Mouse (Mus musculus) ES-CJ7 (cell line): ENCODE data around the gene Adarb2.
"Not testable (repeated sequence)": the region's sequence is repeated elsewhere in the genome, so short reads cannot be mapped to it uniquely, and the experiment has no call there.

ENCODE experiments used
- DNase-seq: peaks from one replicate; pipeline ENCODE4 v3.0.0; 2011; ENCODE audit warnings: low read depth, low spot score

Gene Adarb2

DNA sequence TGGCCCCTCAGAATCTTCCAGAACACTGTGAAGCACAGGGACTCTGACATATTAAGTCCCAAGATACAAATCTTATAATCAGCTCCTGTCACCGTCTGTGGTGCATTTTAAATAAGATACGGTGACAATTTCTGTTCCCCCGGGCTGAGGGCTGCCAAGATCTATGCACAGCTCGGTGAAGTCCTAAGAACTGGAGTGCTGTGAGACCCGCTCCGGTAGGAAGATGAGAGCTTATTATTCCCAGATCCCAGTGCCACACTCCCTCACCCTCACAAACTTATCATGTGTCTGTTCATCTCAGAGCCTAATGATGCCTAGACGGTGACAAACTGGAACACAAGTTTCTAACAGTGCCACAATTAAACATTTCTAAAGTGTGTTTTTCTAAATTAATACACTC, 384.8 kb downstream of the Adarb2 start:
- DNase-seq, result no peak

GRCm38 (mm10) chr13:8590460-8590859, 387.8 kb downstream of the Adarb2 start:
- DNase-seq, result no peak

DNA sequence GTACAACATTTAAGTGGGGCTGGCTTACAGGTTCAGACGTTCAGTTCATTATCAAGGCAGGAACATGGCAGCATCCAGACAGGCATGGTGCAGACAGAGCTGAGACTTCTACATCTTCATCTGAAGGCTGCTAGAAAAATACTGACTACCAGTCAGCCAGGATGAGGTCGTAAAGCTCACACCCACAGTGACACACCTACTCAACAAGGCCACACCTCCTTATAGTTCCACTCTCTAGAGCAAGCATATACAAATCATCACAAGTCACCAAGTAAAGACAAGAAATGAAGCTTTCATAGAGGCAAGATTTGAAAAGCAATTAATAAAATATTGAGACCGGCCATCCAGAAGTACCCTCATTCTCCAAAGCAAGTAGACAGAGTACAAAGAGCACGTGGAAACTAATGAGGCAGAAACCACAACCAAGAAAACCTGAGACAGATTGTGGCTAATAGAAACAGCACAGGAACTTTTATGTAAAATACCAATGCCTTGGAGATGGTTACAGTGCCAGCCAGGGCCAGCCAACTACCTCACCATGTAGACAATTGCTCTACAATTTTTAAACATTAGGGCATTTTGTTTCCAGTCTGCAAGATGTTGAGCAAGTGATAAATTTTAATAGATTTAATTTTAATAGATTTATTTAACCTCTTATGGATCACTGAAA, 394.4 kb downstream of the Adarb2 start:
- DNase-seq, result no peak

DNA sequence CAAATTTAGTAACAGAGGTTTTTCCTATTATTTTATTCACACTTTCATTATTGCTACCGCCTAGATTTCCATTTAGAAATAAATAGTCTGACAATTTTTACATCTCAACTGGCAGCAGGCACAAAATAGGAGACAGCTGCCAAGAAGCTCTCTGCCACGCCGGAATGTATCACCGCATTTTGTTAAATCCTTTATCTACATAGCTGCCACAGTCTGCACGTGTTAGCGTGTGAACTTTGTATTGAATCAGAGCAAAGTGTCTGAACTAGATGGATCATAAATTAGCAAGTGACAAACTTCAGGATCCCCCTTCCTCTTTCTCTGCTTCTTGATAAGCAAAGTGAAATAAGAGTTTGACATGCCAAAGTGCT, 395.0 kb downstream of the Adarb2 start:
- DNase-seq, result no peak

- no peak for DNase-seq
These were observed 403.0 kb downstream of the Adarb2 start for GRCm38 (mm10) chr13:8605645-8606044.

DNA sequence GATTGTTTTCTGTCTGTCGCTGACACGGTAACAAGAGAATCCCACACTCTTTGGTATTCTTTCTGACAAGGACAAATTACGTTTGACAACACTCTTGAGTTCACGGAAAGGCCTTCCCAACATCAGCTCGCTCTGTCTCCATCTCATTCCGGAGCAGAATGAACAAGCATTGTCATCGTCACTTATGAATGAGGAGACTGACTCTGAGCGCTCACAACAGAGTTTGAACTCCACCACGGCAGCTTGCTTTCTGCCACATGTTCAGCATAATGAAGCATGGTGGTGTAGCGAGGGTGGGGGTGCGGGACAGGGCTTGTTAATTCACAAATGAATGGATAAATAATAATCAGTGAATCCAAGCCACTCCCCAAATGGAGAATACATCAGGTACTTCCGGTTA, 405.4 kb downstream of the Adarb2 start:
- DNase-seq, result no peak

DNA sequence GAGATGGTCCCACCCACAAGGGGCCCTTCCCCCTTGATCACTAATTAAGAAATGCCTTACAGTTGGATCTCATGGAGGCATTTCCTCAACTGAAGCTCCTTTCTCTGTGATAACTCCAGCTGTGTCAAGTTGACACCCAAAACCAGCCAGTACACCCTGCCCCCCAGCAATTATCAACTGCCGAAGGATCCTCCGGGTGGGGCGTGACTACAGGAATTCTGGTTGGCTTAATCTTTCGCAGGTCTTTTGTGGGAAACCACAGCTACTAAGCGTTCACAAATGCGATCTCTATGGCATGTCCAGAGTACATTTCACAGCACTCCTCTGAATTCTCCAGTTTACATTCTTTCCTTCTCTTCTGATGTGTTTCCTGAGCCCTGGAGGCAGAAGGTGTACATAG, 406.3 kb downstream of the Adarb2 start:
- not testable (repeated sequence) for DNase-seq

DNA sequence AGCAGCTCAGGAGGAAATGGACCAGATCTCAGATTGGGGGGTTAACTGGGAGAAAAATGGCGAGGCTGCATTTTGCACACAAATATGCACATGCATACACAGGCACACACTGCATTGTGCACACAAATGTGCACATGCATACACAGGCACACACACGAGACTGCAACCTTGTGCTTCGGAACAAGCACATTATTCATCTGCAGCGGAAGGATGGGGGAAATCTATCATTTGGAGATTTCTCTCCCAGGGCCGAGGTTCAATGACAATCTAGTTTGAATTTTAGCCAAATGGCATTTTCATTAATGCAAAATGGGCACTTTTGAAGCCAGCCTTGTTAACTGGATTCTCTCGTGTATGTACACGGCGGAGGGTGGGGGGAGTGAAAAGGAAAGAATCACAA, 408.3 kb downstream of the Adarb2 start:
- no peak for DNase-seq

DNA sequence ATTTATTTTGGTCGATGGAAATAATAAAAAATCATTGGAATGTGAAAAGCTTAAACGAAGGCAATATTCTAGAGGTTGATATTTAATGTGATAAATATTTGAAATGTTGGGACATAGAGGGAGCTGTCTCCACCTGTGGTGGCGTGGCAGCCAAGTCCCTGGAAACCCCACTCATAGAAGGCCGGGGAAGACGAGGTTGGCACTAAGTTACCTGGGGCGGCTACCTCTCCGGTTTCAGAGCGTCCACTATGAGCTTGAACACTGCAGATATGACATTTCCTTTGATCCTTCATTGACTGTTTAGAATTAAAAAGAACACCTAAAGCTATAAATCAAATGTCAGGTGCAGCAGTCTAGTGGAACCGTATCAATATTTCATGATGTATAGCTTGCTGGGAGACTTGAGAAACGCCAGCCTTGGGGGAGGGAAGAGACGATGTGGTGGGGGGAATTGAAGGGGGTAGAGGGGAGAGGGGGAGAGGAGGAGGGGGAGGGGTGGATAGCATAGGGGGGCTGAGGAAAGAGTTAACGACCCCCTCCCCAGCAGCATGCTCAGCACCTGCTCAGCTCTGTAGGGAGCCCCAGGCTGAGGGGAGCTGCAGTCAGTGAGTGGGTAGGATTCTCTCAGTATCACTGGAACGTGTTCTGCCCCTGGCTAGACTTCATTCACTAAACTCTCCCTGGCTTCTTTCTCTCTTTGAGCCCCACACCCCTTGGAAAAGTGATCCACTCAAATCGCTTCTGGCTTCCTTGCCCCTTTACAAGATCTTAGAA, 410.1 kb downstream of the Adarb2 start:
- no peak for DNase-seq

- DNase-seq, result no peak
These were observed 414.0 kb downstream of the Adarb2 start for GRCm38 (mm10) chr13:8616685-8617084.

DNA sequence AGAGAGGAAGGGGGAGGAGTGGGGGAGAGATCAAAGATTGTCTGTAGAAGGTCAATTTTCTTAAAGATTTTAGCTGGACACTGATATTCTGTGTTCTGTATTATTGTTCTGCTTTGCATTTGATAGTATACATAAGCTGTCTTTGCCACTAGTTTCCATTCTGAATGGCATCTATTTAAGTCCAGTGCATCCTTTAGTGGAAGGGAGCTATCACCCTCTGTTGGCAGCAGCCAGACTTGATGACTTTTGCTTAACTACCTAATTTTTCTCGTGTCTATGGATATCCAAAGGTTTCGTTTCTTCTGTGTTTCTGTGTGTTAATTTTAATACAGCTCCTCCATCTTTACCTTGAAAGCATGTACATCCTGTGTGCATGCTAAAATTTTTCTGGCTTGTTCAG, 419.6 kb downstream of the Adarb2 start:
- DNase-seq, result no peak

DNA sequence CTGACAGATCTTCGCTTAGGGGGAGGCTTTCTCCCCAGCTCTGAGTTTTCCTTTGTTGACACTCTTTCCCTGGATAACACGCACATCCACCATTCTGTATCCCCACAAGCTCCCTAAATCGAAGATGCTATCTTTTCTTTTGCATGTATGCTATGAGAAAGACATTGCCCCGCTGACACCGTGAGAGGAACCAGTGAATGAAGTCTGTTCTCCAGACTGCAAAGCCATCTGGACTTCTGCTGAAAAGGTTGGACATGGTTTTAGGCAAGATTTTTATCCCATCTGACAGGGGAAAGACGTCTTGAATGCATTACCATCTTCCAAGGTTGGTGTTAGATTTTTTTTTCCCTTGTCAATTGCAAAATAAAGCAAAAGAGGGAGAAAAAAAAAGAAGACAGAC, 426.9 kb downstream of the Adarb2 start:
- no peak for DNase-seq

- DNase-seq, result no peak
These were observed 429.0 kb downstream of the Adarb2 start for GRCm38 (mm10) chr13:8631618-8632017.

GRCm38 (mm10) chr13:8632072-8632471, 429.4 kb downstream of the Adarb2 start:
- no peak for DNase-seq

- peak; percentile 58 for DNase-seq
These were observed 431.0 kb downstream of the Adarb2 start for GRCm38 (mm10) chr13:8633385-8634337.

GRCm38 (mm10) chr13:8642084-8642483, 439.4 kb downstream of the Adarb2 start:
- DNase-seq, result no peak

DNA sequence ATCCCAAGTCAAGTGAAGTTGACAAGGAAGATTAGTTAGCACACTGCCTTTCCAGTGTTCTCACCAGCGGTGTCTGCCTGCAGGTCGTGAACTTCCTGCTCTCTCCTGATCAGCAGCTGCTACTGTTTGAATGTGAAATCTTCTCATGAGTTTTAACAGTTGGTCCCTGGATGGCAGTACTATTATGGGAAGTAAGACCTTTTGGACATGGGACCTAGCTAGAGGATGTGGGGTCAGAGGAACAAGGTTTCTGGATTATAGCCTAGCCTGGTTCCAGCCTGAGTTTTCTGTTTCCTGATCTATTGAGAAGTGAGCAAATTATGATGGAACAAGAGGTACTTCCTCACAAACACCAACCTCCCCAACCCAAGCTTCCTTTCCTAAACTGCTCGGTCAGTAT, 441.3 kb downstream of the Adarb2 start:
- DNase-seq, result no peak

- no peak for DNase-seq
These were observed 442.4 kb downstream of the Adarb2 start for GRCm38 (mm10) chr13:8644805-8645679.

- DNase-seq, result no peak
These were observed 446.6 kb downstream of the Adarb2 start for GRCm38 (mm10) chr13:8649261-8649660.

DNA sequence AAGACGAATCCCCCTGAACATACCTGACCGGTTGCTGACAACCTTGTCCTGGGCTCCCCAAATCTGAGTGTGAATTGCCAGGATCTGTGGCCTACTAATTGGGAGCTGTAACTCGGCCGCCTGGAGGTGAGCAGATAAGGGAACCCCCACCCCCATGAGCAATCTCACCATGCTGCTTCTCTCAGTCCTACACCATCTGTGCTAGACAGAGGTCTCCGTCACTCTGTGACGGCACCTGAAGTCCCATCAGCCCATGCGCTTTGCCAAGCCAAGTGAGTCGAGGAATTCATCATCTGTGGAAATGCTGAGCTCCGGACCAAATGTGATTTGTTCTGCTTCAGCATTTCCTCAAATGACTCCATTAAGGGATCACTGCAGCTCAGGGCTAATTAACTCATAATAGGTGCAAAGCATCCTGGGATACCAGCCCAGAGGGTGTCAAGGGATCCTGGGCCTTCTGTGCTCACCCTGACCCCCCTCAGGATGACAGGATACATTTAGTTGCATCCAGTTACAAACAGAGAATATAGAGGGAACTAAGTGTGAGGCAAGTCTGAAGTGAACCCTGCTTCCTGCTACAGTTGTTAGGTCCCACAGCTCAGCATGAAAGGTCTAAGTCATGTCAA, 462.1 kb downstream of the Adarb2 start:
- DNase-seq, result no peak

- DNase-seq, result no peak
These were observed 474.5 kb downstream of the Adarb2 start for GRCm38 (mm10) chr13:8677174-8677573.
